Mouse (Mus musculus) spleen, adult 2 months (tissue): ENCODE results near the gene Itga9.

ENCODE experiments used
- CTCF ChIP-seq: fragments of 200-500 bp; IDR thresholded peaks from 2 replicates; pipeline ENCODE4 v1.5.1; 2011; ENCODE audit warnings: mild to moderate bottlenecking, inconsistent platforms; ENCODE audit not compliant: insufficient read depth, insufficient read length, insufficient replicate concordance; ENCODE audit errors: extremely low read depth
- POLR2A ChIP-seq: fragments of 200-500 bp; IDR thresholded peaks from 2 replicates; pipeline ENCODE4 v1.6.1; 2011; ENCODE audit warnings: low read depth, low read length, inconsistent platforms

DNA sequence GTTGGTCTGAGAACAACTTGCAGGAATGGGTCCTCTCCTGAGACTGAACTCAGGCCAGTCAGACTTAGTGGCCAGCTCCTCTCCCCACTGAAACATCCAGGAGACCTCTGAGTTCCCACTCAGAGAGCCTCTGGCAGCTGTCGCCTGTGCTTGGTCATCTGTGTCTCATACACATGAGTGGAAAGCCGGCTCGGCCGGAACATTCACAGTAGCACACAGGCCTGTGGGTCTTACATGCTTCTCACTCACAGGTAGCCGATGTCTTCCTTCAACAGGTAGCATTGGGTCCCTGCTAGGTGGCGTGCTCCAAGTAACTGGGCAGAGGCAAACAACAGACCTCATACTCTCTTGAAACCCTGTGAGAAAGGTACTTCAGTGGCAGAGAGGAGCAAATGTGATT lies 284.6 kb downstream of the Itga9 start:
- no peak for TF ChIP-seq CTCF
- TF ChIP-seq POLR2A, result no peak
